Mouse (Mus musculus) layer of hippocampus, postnatal 10 days (tissue): ENCODE data around the gene Tcl1. TPM values are rescaled to one million over a fixed set of nuclear protein-coding genes. Genes with fewer than 3 reads are reported as not detected.
"Not testable (repeated sequence)": the region's sequence is repeated elsewhere in the genome, so short reads cannot be mapped to it uniquely, and the experiment has no call there.

ENCODE experiments used
- DNase-seq, 2 experiments: peaks; one replicate each; pipeline ENCODE4 v3.0.0; 2021; ENCODE audit warnings: low spot score in 2 of 2
- total RNA-seq, 2 experiments: library from RNA; stranded (reverse); gene quantifications; 2 replicates each; pipeline ENCODE4 v1.2.3; 2021

The Tcl1 gene
- total RNA-seq, 2 experiments from 2014 or later, result not detected

DNA sequence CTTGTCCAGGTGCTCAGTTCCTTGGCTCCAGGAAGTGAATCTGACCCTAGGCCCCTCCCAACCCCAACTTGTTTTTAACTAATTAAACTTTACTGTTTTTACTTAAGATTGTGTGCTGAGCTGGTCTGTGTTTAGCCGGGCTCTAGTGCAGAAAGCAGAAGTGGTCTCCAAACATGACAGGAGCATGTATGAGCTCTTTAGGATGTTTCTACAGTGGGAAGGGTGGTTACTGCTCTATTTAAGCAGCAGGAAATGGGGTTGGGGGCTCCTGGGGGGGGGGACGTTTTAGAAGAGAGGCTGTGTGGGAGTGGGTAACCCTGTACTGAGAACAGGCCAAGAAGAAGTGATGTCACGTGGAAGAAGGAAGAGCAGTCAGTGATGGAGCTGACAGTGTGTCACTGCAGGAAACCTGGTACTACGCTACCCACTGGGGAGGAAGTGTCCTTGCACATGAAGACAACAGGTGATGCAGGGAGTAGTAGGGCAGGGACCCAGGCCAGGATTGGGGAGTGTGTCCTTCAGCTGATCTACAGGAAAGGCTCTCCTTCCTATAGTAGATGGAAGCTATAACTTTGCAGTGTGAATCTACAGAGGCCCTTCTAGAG is 41.5 kb downstream of the Tcl1 start:
- DNase-seq, result not testable (repeated sequence)

DNA sequence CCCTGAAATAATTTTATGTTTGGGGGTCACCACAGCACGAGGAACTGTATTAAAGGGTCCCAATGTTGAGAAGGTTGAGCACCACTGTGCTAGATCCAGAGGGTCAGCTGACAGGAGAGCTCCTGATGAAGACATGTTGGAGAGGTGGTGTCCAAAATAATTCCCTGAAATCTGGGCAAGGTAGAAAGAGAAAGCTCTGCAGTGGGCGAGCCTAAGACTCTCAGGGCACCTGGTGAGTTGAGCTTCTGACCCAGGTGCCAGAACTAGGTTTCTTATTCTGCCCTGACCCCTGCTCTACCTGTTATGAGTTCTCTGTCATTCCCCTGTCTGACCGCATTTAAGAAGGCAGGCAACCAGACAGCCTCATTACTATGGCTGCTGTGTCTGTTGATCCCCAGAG is 46.5 kb downstream of the Tcl1 start, which contains the start of gene Tcl1b5:
Gene Tcl1b5 (plus strand): TSS at position 301 of the 400 bp plus-strand sequence.
- DNase-seq, result not testable (repeated sequence)

- peak; percentile 61 to 66 for DNase-seq
These were observed 48.3 kb downstream of the Tcl1 start for GRCm38 (mm10) chr12:105174318-105174717.

DNA sequence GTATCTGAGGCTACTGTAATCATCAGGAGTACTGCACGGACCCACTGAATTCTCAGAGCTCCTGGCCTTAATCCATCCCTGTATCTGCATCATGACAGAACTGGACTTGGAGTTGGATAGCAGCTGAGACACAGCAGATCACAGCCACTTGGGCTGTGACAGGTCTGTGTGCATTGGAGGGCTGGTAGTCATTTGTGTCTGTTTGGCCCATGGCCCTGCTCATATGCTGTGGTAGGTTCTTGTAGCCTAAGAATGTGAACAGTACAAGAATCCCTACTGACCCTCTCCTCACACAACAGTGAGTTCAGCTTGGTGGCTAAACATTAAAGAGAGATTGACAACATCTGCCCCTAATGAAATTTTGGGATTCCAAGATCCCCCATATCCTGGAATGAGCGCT is 49.2 kb downstream of the Tcl1 start:
- DNase-seq, result no peak

Other genes starting within 250 kb of the Tcl1 start
- under 1 TPM; 0.73 to 0.80 TPM for gene Syne3, start 213.0 kb downstream of the Tcl1 start, total RNA-seq
- gene Glrx5, start 190.1 kb downstream of the Tcl1 start, total RNA-seq, result 10 to 100 TPM; 62.2 to 76.7 TPM
- gene Tcl1b2, start 76.8 kb downstream of the Tcl1 start, total RNA-seq, result not detected
- gene Tcl1b1, start 63.1 kb downstream of the Tcl1 start, total RNA-seq, result not detected
- not detected for gene Tcl1b5, start 46.4 kb downstream of the Tcl1 start, total RNA-seq
- not detected for gene Tcl1b3, start 31.8 kb downstream of the Tcl1 start, total RNA-seq
- not detected for gene Tcl1b4, start 20.8 kb downstream of the Tcl1 start, total RNA-seq
- gene Tunar, start 111.1 kb upstream of the Tcl1 start, total RNA-seq, result 10 to 100 TPM; 18.7 to 23.8 TPM
- 100 to 1,000 TPM; 158 to 166 TPM for gene D430019H16Rik, start 231.1 kb upstream of the Tcl1 start, total RNA-seq